Mouse (Mus musculus): ENCODE results near the gene C1qtnf3. TPM values are rescaled to one million over a fixed set of nuclear protein-coding genes. Genes with fewer than 3 reads are reported as not detected.

C1qtnf3 gene
- polyA plus RNA-seq, 1 experiment from 2014 or later, result 2.0 TPM

DNA sequence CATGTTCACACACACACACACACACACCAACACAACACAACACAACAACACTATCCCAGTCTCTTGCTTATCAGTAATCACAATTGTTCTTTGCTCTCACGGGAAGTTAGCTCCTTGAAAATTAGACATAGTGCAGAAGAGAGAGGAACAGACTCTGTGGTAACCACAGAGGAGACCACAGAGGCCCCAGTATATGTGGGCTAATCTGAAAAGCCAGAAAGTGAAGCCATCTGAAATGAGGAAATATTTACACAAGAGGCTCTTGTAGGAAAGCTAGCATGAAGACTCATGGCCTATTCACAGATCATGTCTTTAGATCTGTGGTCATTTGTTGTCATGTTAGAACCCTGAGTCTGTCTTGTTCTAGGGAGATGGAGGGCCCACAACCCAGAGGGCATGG is 18.2 kb upstream of the C1qtnf3 start:
- H3K9ac ChIP-seq, result no peak overlapping the region
- H3K4me1 ChIP-seq, result no peaks in the 10 kb centered on the region
- no peak overlapping the region for H3K27ac ChIP-seq
- H3K27me3 ChIP-seq, result no peaks in the 10 kb centered on the region
- H3K9me3 ChIP-seq, result no peaks in the 10 kb centered on the region
- 63% methylated on average over 1 of the region's 1 CpGs for WGBS
- no peak for ATAC-seq (ENCODE audit: borderline replicate concordance, extremely low read depth, low FRiP score, low TSS enrichment)
- no peak overlapping the region for H3K4me2 ChIP-seq
- H3K4me3 ChIP-seq, result no peak overlapping the region
- H3K36me3 ChIP-seq, result no peaks in the 10 kb centered on the region

DNA sequence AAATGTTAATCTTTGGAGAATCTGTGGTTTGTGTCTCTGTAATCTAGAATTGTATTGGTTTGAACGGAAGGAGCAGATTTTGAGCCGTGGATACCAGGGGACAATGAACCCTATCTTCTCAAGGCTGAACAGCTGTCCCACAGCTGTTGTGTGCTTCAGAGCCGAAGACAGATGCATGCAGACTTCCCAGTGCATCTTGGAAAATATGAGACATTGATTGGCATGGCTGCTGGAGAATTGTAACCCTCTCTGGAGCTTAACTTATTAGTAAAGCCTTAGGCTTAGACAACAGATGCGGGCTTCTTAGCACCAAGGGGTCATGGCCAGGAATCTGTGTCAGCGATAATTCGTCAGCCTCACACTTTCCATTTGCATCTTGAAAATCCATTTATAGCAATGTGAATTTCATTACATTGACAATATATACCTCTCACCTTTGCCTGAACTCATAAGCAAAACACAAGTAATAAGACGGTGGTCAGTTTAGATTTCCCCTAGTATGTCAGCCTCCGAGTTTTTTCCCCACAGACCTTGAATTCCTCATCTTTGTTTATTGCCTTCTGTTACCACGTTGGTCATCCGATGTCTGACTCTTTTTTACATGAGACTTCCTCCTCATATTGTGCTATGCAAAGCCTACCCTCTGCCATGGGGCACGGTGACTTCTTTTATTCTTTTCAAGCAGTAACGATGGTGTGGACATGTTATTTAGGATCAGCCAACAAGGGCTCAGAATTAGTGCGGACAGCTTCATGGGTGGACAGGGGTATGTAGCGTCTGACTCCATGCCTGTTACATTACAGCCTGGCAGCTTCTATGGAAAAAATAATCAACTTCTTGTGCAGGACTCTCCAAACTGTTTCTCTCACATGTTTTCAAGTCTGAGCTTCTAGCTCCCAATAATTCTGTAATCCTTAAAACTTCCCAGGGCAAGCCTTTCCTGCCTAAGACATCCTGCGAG is 11.7 kb upstream of the C1qtnf3 start:
- no peak for ATAC-seq (ENCODE audit: borderline replicate concordance, extremely low read depth, low FRiP score, low TSS enrichment)

DNA sequence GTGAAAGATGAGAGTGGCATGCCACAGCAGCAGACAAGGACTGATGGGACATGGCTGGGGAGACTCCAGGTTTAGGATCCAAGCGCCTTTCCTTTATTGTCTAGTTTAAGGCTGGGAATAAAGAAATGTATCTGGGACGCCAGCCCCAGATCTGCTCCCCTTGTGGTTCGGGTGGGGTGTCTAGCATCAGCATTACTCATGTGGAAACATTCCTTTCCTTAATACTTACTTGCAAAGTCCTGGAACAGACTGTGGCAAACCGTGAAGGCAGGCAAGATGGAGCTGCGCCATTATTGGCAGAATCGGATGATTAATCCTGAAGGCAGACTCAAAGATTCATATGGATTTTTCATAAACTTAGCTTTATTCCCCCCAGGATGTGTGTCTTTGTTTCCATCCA is 10.2 kb upstream of the C1qtnf3 start:
- no peak overlapping the region for H3K9ac ChIP-seq
- no peak overlapping the region for H3K4me2 ChIP-seq
- H3K27ac ChIP-seq, result no peak overlapping the region
- H3K4me1 ChIP-seq, result no peaks in the 10 kb centered on the region
- WGBS, result 79% methylated on average over 6 of the region's 6 CpGs
- H3K9me3 ChIP-seq, result no peaks in the 10 kb centered on the region
- ATAC-seq (ENCODE audit: borderline replicate concordance, extremely low read depth, low FRiP score, low TSS enrichment), result no peak
- no peaks in the 10 kb centered on the region for H3K27me3 ChIP-seq
- H3K4me3 ChIP-seq, result no peak overlapping the region
- H3K36me3 ChIP-seq, result no peaks in the 10 kb centered on the region

More for the DNA sequence above, 11.7 kb upstream of the C1qtnf3 start:
- H3K4me2 ChIP-seq, result no peak overlapping the region
- H3K27ac ChIP-seq, result no peak overlapping the region
- H3K9me3 ChIP-seq, result no peaks in the 10 kb centered on the region
- no peaks in the 10 kb centered on the region for H3K27me3 ChIP-seq
- H3K4me3 ChIP-seq, result no peak overlapping the region
- no peak overlapping the region for H3K9ac ChIP-seq
- H3K4me1 ChIP-seq, result no peaks in the 10 kb centered on the region
- WGBS, result 59% methylated on average over 15 of the region's 15 CpGs
- no peaks in the 10 kb centered on the region for H3K36me3 ChIP-seq

DNA sequence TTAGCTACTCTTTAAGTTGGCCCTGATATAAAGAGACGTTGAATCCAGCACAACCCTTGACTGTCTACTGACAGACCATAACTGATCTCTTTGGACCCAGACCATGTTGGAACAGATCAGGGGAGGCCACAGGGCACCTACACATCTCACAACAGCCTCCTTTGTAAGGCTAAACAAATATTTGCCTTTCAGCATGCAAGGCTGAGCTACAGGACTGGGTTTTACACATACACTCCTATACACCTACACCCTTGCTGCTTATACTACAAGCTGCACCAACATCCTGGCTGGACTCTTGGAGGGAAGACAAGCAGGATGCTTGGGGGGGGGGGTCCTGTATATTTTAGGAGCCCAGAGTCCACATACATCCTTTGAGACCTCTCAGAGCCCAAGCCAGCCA is 4.3 kb upstream of the C1qtnf3 start:
- ATAC-seq (ENCODE audit: borderline replicate concordance, extremely low read depth, low FRiP score, low TSS enrichment), result no peak
- WGBS, result 68% methylated on average over 1 of the region's 1 CpGs

DNA sequence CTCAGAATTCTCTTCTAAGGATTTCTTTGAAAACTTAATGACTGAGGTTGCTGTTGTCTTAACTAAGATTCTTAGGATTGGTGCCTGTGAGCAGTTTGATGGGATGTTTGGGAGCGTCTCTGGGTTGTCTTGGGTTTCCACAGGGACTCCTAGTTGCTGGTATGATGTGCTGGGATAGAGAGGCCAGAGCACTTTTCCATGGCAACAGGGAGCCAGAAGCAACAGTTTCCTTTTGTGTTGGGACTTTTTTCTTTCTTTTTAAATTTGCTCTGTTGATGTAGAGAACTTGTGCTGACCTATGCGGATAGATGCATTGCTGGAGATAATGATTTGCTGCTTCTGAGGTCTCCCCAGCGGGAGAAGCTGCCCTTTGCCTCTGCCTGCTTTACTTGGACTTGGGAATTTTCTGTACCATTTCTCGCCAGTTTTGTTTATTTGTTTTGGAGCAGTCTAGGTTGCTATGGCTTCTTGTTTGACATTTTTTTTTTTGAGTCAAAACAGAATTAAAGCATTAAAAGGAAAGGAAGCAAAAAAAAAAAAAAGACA is 701 bp downstream of the C1qtnf3 start:
- Histone ChIP-seq H3K27ac (no peak overlapping the region), H3K27me3 (no peaks in the 10 kb centered on the region), H3K4me2 (no peak overlapping the region), H3K36me3 (no peaks in the 10 kb centered on the region), H3K9me3 (no peaks in the 10 kb centered on the region), H3K4me1 (no peaks in the 10 kb centered on the region), H3K9ac (no peak overlapping the region), H3K4me3 (no peak overlapping the region)
- ATAC-seq (ENCODE audit: borderline replicate concordance, extremely low read depth, low FRiP score, low TSS enrichment), result no peak
- WGBS, result 41% methylated on average over 4 of the region's 4 CpGs

More for the DNA sequence above, 4.3 kb upstream of the C1qtnf3 start:
- no peaks in the 10 kb centered on the region for H3K4me1 ChIP-seq
- no peak overlapping the region for H3K4me3 ChIP-seq
- H3K9ac ChIP-seq, result no peak overlapping the region
- no peaks in the 10 kb centered on the region for H3K36me3 ChIP-seq
- no peaks in the 10 kb centered on the region for H3K9me3 ChIP-seq
- H3K27me3 ChIP-seq, result no peaks in the 10 kb centered on the region
- H3K27ac ChIP-seq, result no peak overlapping the region
- no peak overlapping the region for H3K4me2 ChIP-seq

DNA sequence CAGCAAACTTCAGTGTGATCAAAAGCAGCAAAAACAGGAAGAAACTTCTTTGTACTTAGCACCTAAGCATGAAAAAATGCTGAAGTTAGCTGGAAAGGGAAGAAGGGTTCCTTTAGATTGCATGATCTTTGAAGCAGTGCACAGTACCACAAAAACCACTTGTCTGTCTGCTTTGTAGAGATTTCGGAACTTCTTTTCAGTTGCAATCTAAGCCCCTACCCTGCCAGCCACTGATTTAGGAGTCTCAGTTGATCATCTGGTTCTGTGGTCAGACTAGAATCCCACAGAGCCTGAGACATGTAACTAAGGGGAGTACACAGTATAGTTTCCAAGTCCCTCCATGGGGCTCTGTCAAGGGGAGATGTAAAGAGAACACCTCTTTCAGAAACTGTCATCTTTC is 1.3 kb downstream of the C1qtnf3 start:
- WGBS, result 70% methylated on average over 1 of the region's 1 CpGs
- Histone ChIP-seq H3K36me3 (no peaks in the 10 kb centered on the region), H3K4me1 (no peaks in the 10 kb centered on the region), H3K4me3 (no peak overlapping the region), H3K4me2 (no peak overlapping the region), H3K9me3 (no peaks in the 10 kb centered on the region), H3K9ac (no peak overlapping the region), H3K27ac (no peak overlapping the region), H3K27me3 (no peaks in the 10 kb centered on the region)
- no peak for ATAC-seq (ENCODE audit: borderline replicate concordance, extremely low read depth, low FRiP score, low TSS enrichment)

DNA sequence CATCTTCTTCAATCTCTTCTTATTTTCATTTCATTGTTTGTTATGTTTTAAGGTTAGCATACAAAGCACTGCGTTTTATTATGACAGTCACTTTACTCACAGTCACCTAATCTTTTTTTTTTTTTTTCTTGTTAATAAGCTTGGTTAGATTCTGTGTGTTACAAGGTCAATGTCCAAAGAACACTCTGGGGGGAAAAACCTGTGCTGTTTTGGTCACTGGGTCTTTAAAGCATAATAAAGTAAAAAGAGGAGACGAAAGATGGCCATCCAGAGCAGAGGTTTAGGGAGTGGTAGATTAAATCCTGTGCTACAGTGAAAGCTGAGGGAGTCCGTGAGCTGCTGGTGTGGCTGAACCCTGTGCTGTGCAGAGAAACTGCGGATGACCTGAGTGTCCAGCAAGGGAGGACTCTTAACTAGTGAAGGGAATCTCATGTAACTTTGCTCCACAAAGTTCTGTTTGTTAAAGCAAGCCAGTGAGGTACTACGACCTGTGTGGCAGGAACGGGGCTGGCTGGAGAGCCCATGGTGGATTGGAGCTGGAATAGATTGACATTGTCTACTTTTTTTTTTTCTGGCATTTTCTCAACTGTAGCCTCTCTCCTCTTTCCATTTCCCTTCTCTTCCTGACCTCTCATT is 2.4 kb downstream of the C1qtnf3 start:
- H3K4me3 ChIP-seq, result no peak overlapping the region
- 71% methylated on average over 6 of the region's 6 CpGs for WGBS
- ATAC-seq (ENCODE audit: borderline replicate concordance, extremely low read depth, low FRiP score, low TSS enrichment), result no peak
- H3K9ac ChIP-seq, result no peak overlapping the region
- no peaks in the 10 kb centered on the region for H3K27me3 ChIP-seq
- no peak overlapping the region for H3K4me2 ChIP-seq
- H3K9me3 ChIP-seq, result no peaks in the 10 kb centered on the region
- no peaks in the 10 kb centered on the region for H3K36me3 ChIP-seq
- no peaks in the 10 kb centered on the region for H3K4me1 ChIP-seq
- no peak overlapping the region for H3K27ac ChIP-seq

DNA sequence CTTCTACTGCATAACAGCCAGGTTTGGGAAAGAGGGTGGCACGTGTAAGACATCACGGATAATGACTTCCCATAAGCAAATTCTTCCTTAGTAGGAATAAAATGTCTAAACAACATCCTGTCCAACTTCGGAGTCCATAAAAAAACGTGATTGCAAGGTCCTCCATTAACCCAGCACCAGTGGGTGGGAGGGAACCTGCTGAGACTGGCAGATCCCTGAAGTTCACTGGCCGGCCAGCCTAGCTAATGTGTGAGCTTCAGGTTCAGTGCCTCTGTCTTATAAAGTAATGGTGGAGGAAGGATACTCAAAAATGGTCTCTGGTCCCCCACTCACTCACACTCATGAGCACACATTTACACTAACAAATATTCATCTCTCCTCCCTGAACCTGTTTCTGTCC is 3.0 kb downstream of the C1qtnf3 start:
- Histone ChIP-seq H3K4me3 (no peak overlapping the region), H3K36me3 (no peaks in the 10 kb centered on the region), H3K27ac (no peak overlapping the region), H3K4me2 (no peak overlapping the region), H3K9me3 (no peaks in the 10 kb centered on the region), H3K27me3 (no peaks in the 10 kb centered on the region), H3K4me1 (no peaks in the 10 kb centered on the region), H3K9ac (no peak overlapping the region)
- WGBS, result 56% methylated on average over 5 of the region's 5 CpGs
- ATAC-seq (ENCODE audit: borderline replicate concordance, extremely low read depth, low FRiP score, low TSS enrichment), result no peak

DNA sequence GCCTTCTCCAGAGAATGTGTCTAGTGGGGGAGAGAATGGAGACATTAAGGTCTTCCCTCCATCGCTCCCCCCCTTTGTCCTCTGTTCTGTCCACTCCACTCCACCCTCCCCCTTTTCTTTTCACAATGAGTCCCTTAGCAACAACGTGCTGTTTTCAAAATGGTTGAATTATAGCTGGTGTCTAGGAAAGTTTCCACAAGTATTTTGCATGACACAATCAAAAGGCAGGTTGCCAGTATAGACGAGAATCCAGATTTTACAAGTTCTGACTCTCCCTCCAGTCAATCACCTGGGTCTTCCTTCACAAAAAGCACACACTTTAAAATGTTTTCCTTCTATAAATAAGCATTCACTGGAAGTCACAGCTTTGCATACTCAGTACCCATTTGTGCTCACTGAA is 4.6 kb downstream of the C1qtnf3 start:
- H3K4me3 ChIP-seq, result no peak overlapping the region
- no peaks in the 10 kb centered on the region for H3K27me3 ChIP-seq
- no peak overlapping the region for H3K4me2 ChIP-seq
- no peak overlapping the region for H3K9ac ChIP-seq
- 56% methylated on average over 3 of the region's 3 CpGs for WGBS
- no peak for ATAC-seq (ENCODE audit: borderline replicate concordance, extremely low read depth, low FRiP score, low TSS enrichment)
- H3K9me3 ChIP-seq, result no peaks in the 10 kb centered on the region
- no peaks in the 10 kb centered on the region for H3K36me3 ChIP-seq
- no peaks in the 10 kb centered on the region for H3K4me1 ChIP-seq
- no peak overlapping the region for H3K27ac ChIP-seq

DNA sequence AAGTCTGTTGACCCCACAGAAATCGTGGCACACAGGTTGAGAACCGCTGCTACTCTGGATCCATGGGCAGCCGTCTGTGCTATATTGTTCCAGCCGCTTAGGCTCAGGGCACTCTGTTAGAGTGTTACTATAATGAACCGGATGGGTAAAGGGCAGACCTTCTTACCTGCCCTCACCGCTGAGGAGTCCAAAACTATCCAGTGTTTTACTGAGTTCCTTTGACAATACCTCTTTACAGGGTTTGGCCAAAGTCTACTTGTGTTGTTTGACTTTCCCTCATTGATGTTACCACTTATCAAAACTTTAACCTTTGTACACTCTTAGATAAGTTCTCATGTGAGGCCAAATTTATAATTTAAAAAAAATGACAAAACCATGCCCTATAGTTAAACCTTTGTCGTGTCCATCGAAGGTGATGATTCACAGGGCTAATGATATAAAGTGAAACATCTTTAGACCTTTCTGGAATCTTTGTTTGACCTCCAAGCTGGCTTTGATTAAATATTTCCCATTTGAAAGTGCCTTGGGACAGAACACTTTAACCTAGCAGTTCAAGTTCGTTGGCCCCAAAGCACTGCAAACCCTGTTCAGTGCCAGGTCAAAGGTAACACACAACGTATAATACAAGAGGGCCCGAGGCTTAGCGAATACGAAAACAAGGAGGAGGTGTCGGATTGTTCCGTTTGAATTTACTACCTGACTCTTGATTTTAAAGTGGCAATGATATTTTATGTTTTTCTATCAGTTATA is 7.3 kb downstream of the C1qtnf3 start:
- no peaks in the 10 kb centered on the region for H3K9me3 ChIP-seq
- no peak for ATAC-seq (ENCODE audit: borderline replicate concordance, extremely low read depth, low FRiP score, low TSS enrichment)

DNA sequence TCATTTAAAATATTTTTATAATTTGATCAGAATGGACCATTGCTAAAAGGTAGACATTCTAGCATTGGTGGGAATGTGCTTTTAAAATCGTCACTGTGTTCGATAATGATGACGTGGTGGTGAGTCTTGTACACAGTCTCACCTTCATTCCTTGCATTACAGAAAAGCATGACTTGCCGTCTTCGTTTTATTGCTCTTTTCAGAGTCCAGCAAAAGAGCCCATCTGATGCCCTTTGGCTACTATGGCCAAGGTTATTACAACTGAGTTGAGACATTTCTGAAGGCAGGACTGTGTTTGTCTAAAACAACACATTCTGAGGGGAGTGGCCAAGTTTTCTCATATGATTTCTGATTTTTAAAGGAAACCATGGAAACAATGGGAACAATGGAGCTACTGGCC is 8.1 kb downstream of the C1qtnf3 start:
- H3K9ac ChIP-seq, result no peak overlapping the region
- no peaks in the 10 kb centered on the region for H3K27me3 ChIP-seq
- H3K4me3 ChIP-seq, result no peak overlapping the region
- no peak overlapping the region for H3K4me2 ChIP-seq
- ATAC-seq (ENCODE audit: borderline replicate concordance, extremely low read depth, low FRiP score, low TSS enrichment), result no peak
- H3K27ac ChIP-seq, result no peak overlapping the region
- no peaks in the 10 kb centered on the region for H3K4me1 ChIP-seq
- WGBS, result 88% methylated on average over 5 of the region's 5 CpGs
- no peaks in the 10 kb centered on the region for H3K36me3 ChIP-seq
- no peaks in the 10 kb centered on the region for H3K9me3 ChIP-seq

More for the DNA sequence above, 7.3 kb downstream of the C1qtnf3 start:
- Histone ChIP-seq H3K9ac (no peak overlapping the region), H3K4me2 (no peak overlapping the region), H3K27me3 (no peaks in the 10 kb centered on the region), H3K4me3 (no peak overlapping the region), H3K4me1 (no peaks in the 10 kb centered on the region), H3K27ac (no peak overlapping the region), H3K36me3 (no peaks in the 10 kb centered on the region)
- 82% methylated on average over 15 of the region's 15 CpGs for WGBS
